Mouse (Mus musculus): ENCODE results near the gene Wrap53. TPM values are rescaled to one million over a fixed set of nuclear protein-coding genes. Genes with fewer than 3 reads are reported as not detected.
A peak's percentile ranks its signal among the peaks of the same experiment; 100 is the strongest.
"Not testable (repeated sequence)": the region's sequence is repeated elsewhere in the genome, so short reads cannot be mapped to it uniquely, and the experiment has no call there.

Gene Wrap53
- total RNA-seq, 2 experiments from 2014 or later = 11.8 to 14.3 TPM

GRCm38 (mm10) chr11:69564391-69564790 is 15.7 kb downstream of the Wrap53 start:
- no peak for DNase-seq

GRCm38 (mm10) chr11:69563373-69563772 is 16.7 kb downstream of the Wrap53 start:
- no peak for DNase-seq

- no peak for DNase-seq
These were observed 18.9 kb downstream of the Wrap53 start for GRCm38 (mm10) chr11:69560896-69561854.

- peak; percentile 44 to 56 for DNase-seq
These were observed 19.9 kb downstream of the Wrap53 start, which contains the start of gene Efnb3 for GRCm38 (mm10) chr11:69559851-69560765. Efnb3 (minus strand) TSS chr11:69560205.

- no peak for DNase-seq
These were observed 20.9 kb downstream of the Wrap53 start for GRCm38 (mm10) chr11:69559183-69559582.

GRCm38 (mm10) chr11:69558756-69559155 is 21.3 kb downstream of the Wrap53 start:
- DNase-seq = no peak

GRCm38 (mm10) chr11:69557381-69557958 is 22.6 kb downstream of the Wrap53 start:
- peak; percentile 57 to 58 for DNase-seq

- DNase-seq = no peak
These were observed 25.4 kb downstream of the Wrap53 start for GRCm38 (mm10) chr11:69554539-69555140.

GRCm38 (mm10) chr11:69553341-69553721 is 26.7 kb downstream of the Wrap53 start:
- no peak for DNase-seq

GRCm38 (mm10) chr11:69552622-69553340 is 27.3 kb downstream of the Wrap53 start:
- DNase-seq = peak; percentile 74 to 77

GRCm38 (mm10) chr11:69551310-69551709 is 28.7 kb downstream of the Wrap53 start:
- no peak for DNase-seq

- peak in 1 of 2 experiments; percentile 40 for DNase-seq
These were observed 30.9 kb downstream of the Wrap53 start, which contains the start of gene Dnah2 for GRCm38 (mm10) chr11:69549060-69549656. Dnah2 (minus strand) TSS chr11:69549110.

- DNase-seq = peak in 1 of 2 experiments; percentile 53
These were observed 33.0 kb downstream of the Wrap53 start for GRCm38 (mm10) chr11:69547071-69547470.

GRCm38 (mm10) chr11:69546423-69547053 is 33.5 kb downstream of the Wrap53 start:
- peak; percentile 75 to 81 for DNase-seq

GRCm38 (mm10) chr11:69545957-69546356 is 34.1 kb downstream of the Wrap53 start:
- DNase-seq = no peak

- DNase-seq = no peak
These were observed 36.5 kb downstream of the Wrap53 start for GRCm38 (mm10) chr11:69543598-69543997.

- not testable (repeated sequence) for DNase-seq
These were observed 38.3 kb downstream of the Wrap53 start for GRCm38 (mm10) chr11:69541741-69542140.

- no peak for DNase-seq
These were observed 39.4 kb downstream of the Wrap53 start for GRCm38 (mm10) chr11:69540700-69541099.

- no peak for DNase-seq
These were observed 45.1 kb downstream of the Wrap53 start for GRCm38 (mm10) chr11:69534990-69535389.

GRCm38 (mm10) chr11:69532480-69533150 is 47.4 kb downstream of the Wrap53 start:
- no peak for DNase-seq

All from layer of hippocampus, postnatal 36 days (tissue).